Mouse (Mus musculus) hindbrain, embryonic 14.5 days (tissue): Measurements from ENCODE around the gene St13. TPM values are rescaled to one million over a fixed set of nuclear protein-coding genes. Genes with fewer than 3 reads are reported as not detected.

Experiments
- ATAC-seq: fragments of 200-750 bp; cut with Nextera tagmentation; 2 replicates; pipeline ENCODE4 v1.8.0; 2017; ENCODE audit warnings: moderate number of reproducible peaks, mild to moderate bottlenecking, moderate TSS enrichment, moderate library complexity; ENCODE audit not compliant: low FRiP score
- DNase-seq: peaks from one replicate; pipeline ENCODE4 v3.0.0-alpha.2; 2015; ENCODE audit warnings: low spot score
- H3K27ac ChIP-seq: fragments of 300-500 bp; sonication (generic); 2 replicates; pipeline ENCODE4 v1.5.1; 2014; ENCODE audit warnings: mild to moderate bottlenecking, moderate library complexity
- H3K27me3 ChIP-seq: fragments of 300-500 bp; sonication (generic); 2 replicates; pipeline ENCODE4 v1.6.1; 2014; ENCODE audit warnings: mild to moderate bottlenecking, low read length, mixed read lengths; ENCODE audit not compliant: control insufficient read depth, insufficient read depth
- H3K36me3 ChIP-seq: fragments of 300-500 bp; sonication (generic); replicated peaks from 2 replicates; pipeline ENCODE4 v1.6.1; 2014; ENCODE audit not compliant: control insufficient read depth, insufficient read depth
- H3K4me1 ChIP-seq: fragments of 300-500 bp; sonication (generic); replicated peaks from 2 replicates; pipeline ENCODE4 v1.6.1; 2014; ENCODE audit warnings: antibody characterized with exemption, low read length, mixed read lengths; ENCODE audit not compliant: control insufficient read depth, insufficient read depth
- H3K4me2 ChIP-seq: fragments of 300-500 bp; sonication (generic); replicated peaks from 2 replicates; pipeline ENCODE4 v1.6.1; 2014; ENCODE audit warnings: mild to moderate bottlenecking, moderate library complexity
- H3K4me3 ChIP-seq: fragments of 300-500 bp; sonication (generic); replicated peaks from 2 replicates; pipeline ENCODE4 v1.5.1; 2014; ENCODE audit warnings: mild to moderate bottlenecking, low read length
- H3K9ac ChIP-seq: fragments of 300-500 bp; sonication (generic); 2 replicates; pipeline ENCODE4 v1.6.1; 2014
- H3K9me3 ChIP-seq: fragments of 300-500 bp; sonication (generic); 2 replicates; pipeline ENCODE4 v1.6.1; 2016; ENCODE audit warnings: low read length; ENCODE audit not compliant: control insufficient read depth
- WGBS: fragments of 180-500 bp; shearing (Covaris S2); extraction: QIAGEN DNeasy Blood & Tissue Kit; methylation state at CpG from one replicate; pipeline ENCODE4 v1.1.7; 2014; 5-methylcytosine and 5-hydroxymethylcytosine counted together
- polyA plus RNA-seq: library from polyadenylated mRNA; unstranded; fragments of >200 nt; fragmentation: Nextera tagmentation; extraction: Ambion mirVana; gene quantifications from 2 replicates; pipeline ENCODE4 v1.2.1, GENCODE M21; 2014

St13 gene
- polyA plus RNA-seq, 1 experiment from 2014 or later, result 172 TPM

- Histone ChIP-seq H3K36me3 (peaks cover 32% of the 10 kb centered on the region), H3K4me1 (peaks cover 21% of the 10 kb centered on the region), H3K27me3 (no peaks in the 10 kb centered on the region), H3K9me3 (no peaks in the 10 kb centered on the region), H3K9ac (peak within 1 kb of the TSS; percentile 72), H3K27ac (peak within 1 kb of the TSS; percentile 76), H3K4me2 (peak within 1 kb of the TSS; percentile 92), H3K4me3 (peak within 1 kb of the TSS; percentile 61)
- DNase-seq (peak; percentile 93), ATAC-seq (peak; percentile 99)
- WGBS, result under 1% methylated on average over 30 of the region's 30 CpGs
Measured at GRCm38 (mm10) chr15:81360345-81361021, 39.4 kb downstream of the St13 start, which contains the start of gene Slc25a17. TSS of gene Slc25a17 (minus strand) at chr15:81360812.

- Histone ChIP-seq H3K9me3 (no peaks in the 10 kb centered on the region), H3K9ac (no peak overlapping the region), H3K36me3 (peaks cover 21% of the 10 kb centered on the region), H3K27ac (no peak overlapping the region), H3K4me3 (peak overlapping the region; percentile 61; the same call in 1 of the 2 replicates), H3K4me1 (peaks cover 21% of the 10 kb centered on the region), H3K27me3 (no peaks in the 10 kb centered on the region), H3K4me2 (peak overlapping the region; percentile 92; the same call in 1 of the 2 replicates)
- DNase-seq, result no peak
- WGBS, result 88% methylated on average over 5 of the region's 5 CpGs
- no peak for ATAC-seq
Measured at GRCm38 (mm10) chr15:81359421-81359820, 40.5 kb downstream of the St13 start.

GRCm38 (mm10) chr15:81358943-81359342, 40.9 kb downstream of the St13 start:
- Histone ChIP-seq H3K9ac (no peak overlapping the region), H3K27ac (no peak overlapping the region), H3K4me2 (no peak overlapping the region), H3K4me3 (no peak overlapping the region), H3K36me3 (peaks cover 17% of the 10 kb centered on the region), H3K9me3 (no peaks in the 10 kb centered on the region), H3K4me1 (peaks cover 21% of the 10 kb centered on the region), H3K27me3 (no peaks in the 10 kb centered on the region)
- DNase-seq (no peak), ATAC-seq (no peak)
- 93% methylated on average over 3 of the region's 3 CpGs for WGBS

- DNase-seq (no peak), ATAC-seq (no peak)
- peaks cover 21% of the 10 kb centered on the region for H3K4me1 ChIP-seq
- no peak overlapping the region for H3K9ac ChIP-seq
- no peak overlapping the region for H3K4me3 ChIP-seq
- WGBS, result 42% methylated on average over 5 of the region's 5 CpGs
- no peaks in the 10 kb centered on the region for H3K9me3 ChIP-seq
- no peak overlapping the region for H3K27ac ChIP-seq
- H3K36me3 ChIP-seq, result no peaks in the 10 kb centered on the region
- H3K4me2 ChIP-seq, result no peak overlapping the region
- H3K27me3 ChIP-seq, result no peaks in the 10 kb centered on the region
Measured at GRCm38 (mm10) chr15:81356946-81357345, 42.9 kb downstream of the St13 start.

GRCm38 (mm10) chr15:81355146-81355761, 44.6 kb downstream of the St13 start:
- DNase-seq, result no peak
- ATAC-seq, result no peak
- no peaks in the 10 kb centered on the region for H3K36me3 ChIP-seq
- H3K4me2 ChIP-seq, result no peak overlapping the region
- no peaks in the 10 kb centered on the region for H3K9me3 ChIP-seq
- H3K4me3 ChIP-seq, result no peak overlapping the region
- H3K27me3 ChIP-seq, result no peaks in the 10 kb centered on the region
- no peak overlapping the region for H3K27ac ChIP-seq
- H3K4me1 ChIP-seq, result peaks cover 21% of the 10 kb centered on the region
- 65% methylated on average over 3 of the region's 3 CpGs for WGBS
- no peak overlapping the region for H3K9ac ChIP-seq

GRCm38 (mm10) chr15:81352638-81353037, 47.2 kb downstream of the St13 start:
- DNase-seq (no peak), ATAC-seq (no peak)
- no peaks in the 10 kb centered on the region for H3K36me3 ChIP-seq
- peaks cover 6% of the 10 kb centered on the region; the same call in 1 of the 2 replicates for H3K4me1 ChIP-seq
- H3K9ac ChIP-seq, result no peak overlapping the region
- no peak overlapping the region for H3K4me2 ChIP-seq
- 68% methylated on average over 1 of the region's 1 CpGs for WGBS
- H3K27me3 ChIP-seq, result no peaks in the 10 kb centered on the region
- no peak overlapping the region for H3K27ac ChIP-seq
- H3K9me3 ChIP-seq, result no peaks in the 10 kb centered on the region
- no peak overlapping the region for H3K4me3 ChIP-seq

GRCm38 (mm10) chr15:81350401-81350800, 49.5 kb downstream of the St13 start:
- 59% methylated on average over 1 of the region's 1 CpGs for WGBS
- Histone ChIP-seq H3K36me3 (no peaks in the 10 kb centered on the region), H3K4me3 (no peak overlapping the region), H3K27ac (0 out of 2 replicates have a peak overlapping the region, but pooled peaks have one; percentile 17), H3K9ac (no peak overlapping the region), H3K4me2 (no peak overlapping the region), H3K4me1 (no peaks in the 10 kb centered on the region), H3K9me3 (no peaks in the 10 kb centered on the region), H3K27me3 (no peaks in the 10 kb centered on the region)
- no peak for DNase-seq
- no peak for ATAC-seq

GRCm38 (mm10) chr15:81348366-81348765, 51.5 kb downstream of the St13 start:
- 89% methylated on average over 2 of the region's 2 CpGs for WGBS
- H3K4me3 ChIP-seq, result no peak overlapping the region
- no peak overlapping the region for H3K4me2 ChIP-seq
- DNase-seq (no peak), ATAC-seq (no peak)
- no peaks in the 10 kb centered on the region for H3K4me1 ChIP-seq
- H3K27ac ChIP-seq, result no peak overlapping the region
- H3K27me3 ChIP-seq, result no peaks in the 10 kb centered on the region
- H3K36me3 ChIP-seq, result peaks cover 4% of the 10 kb centered on the region; the same call in 1 of the 2 replicates
- H3K9me3 ChIP-seq, result no peaks in the 10 kb centered on the region
- no peak overlapping the region for H3K9ac ChIP-seq

GRCm38 (mm10) chr15:81347466-81347865, 52.4 kb downstream of the St13 start:
- 94% methylated on average over 2 of the region's 2 CpGs for WGBS
- Histone ChIP-seq H3K27ac (no peak overlapping the region), H3K4me1 (no peaks in the 10 kb centered on the region), H3K9me3 (no peaks in the 10 kb centered on the region), H3K9ac (no peak overlapping the region), H3K4me3 (no peak overlapping the region), H3K27me3 (no peaks in the 10 kb centered on the region), H3K4me2 (no peak overlapping the region), H3K36me3 (peaks cover 4% of the 10 kb centered on the region; the same call in 1 of the 2 replicates)
- no peak for DNase-seq
- ATAC-seq, result no peak
